Comparison of ENCODE assay signal across 9 mouse cellular contexts in genomic region chrX:159606936-159607335, GRCm38 (mm10). TPM values are rescaled to one million over a fixed set of nuclear protein-coding genes. Genes with fewer than 3 reads are reported as not detected.
DNase-seq lines count a peak whose midpoint lies in the region; ATAC-seq lines count a peak whose summit lies in the region.
"Had no signal": no experiment of that assay in that cellular context is flagged by ENCODE, and none has a peak within 500 bp of the region (broad histone marks: within the 10 kb centered on the region; RNA-seq: fewer than 3 reads in every experiment).

No protein-coding gene starts in this region.

- H3K4me2 ChIP-seq in kidney, embryonic 15.5 days = no peak overlapping the region
- H3K4me2 ChIP-seq: neural tube, embryonic 13.5 days had no signal

- ATAC-seq in kidney, embryonic 15.5 days (replicated peaks; ENCODE audit: low FRiP score) = no peak
- ATAC-seq in CD4-positive, CD25-positive, alpha-beta regulatory T cell, adult 4 months = peak; percentile 80

- DNase-seq in kidney, adult 18-20 months = peak; percentile 18
- DNase-seq in 3T3-L1 (ENCODE audit: low read depth, low spot score) = peak; percentile 55
- peak; percentile 14 for DNase-seq in embryo, embryonic 9.5 days (ENCODE audit: extremely low spot score)
- peak; percentile 57 for DNase-seq in splenic B cell, adult 2 months (ENCODE audit: low read depth, low spot score)
- DNase-seq in adrenal gland, adult 2 months = no peak
- no peak for DNase-seq in urinary bladder, adult 18-20 months (ENCODE audit: low spot score in 2 of 2)

- no peak overlapping the region for H3K4me3 ChIP-seq in kidney, embryonic 15.5 days (replicated peaks)
- H3K4me3 ChIP-seq: neural tube, embryonic 13.5 days had no signal

- no peaks in the 10 kb centered on the region for H3K36me3 ChIP-seq in kidney, embryonic 15.5 days
- H3K36me3 ChIP-seq in splenic B cell, adult 2 months (ENCODE audit: control insufficient read depth, insufficient read depth, low read length, poor library complexity, severe bottlenecking) = no peaks in the 10 kb centered on the region
- H3K36me3 ChIP-seq: neural tube, embryonic 13.5 days had no signal

- 0 out of 2 replicates have a peak, but pooled peaks cover 11% of the 10 kb centered on the region for H3K27me3 ChIP-seq in kidney, embryonic 15.5 days
- no peaks in the 10 kb centered on the region for H3K27me3 ChIP-seq in splenic B cell, adult 2 months (ENCODE audit: control insufficient read depth, insufficient read depth, low read length, poor library complexity, severe bottlenecking)

- no peak overlapping the region for H3K27ac ChIP-seq in kidney, embryonic 15.5 days
- H3K27ac ChIP-seq: neural tube, embryonic 13.5 days had no signal

- no peaks in the 10 kb centered on the region for H3K9me3 ChIP-seq in kidney, embryonic 15.5 days (replicated peaks)
- H3K9me3 ChIP-seq: neural tube, embryonic 13.5 days had no signal

- no peak overlapping the region for H3K9ac ChIP-seq in kidney, embryonic 15.5 days
- H3K9ac ChIP-seq: neural tube, embryonic 13.5 days had no signal

- WGBS in kidney, embryonic 15.5 days = 39% methylated on average over 6 of the region's 6 CpGs

- no peaks in the 10 kb centered on the region for H3K4me1 ChIP-seq in kidney, embryonic 15.5 days
- H3K4me1 ChIP-seq: neural tube, embryonic 13.5 days had no signal

RNA-seq across cellular contexts. Expression of gene Sh3kbp1, which starts 20.1 kb away (rescaled TPM):
- 41.2 and 44.1 TPM in 2 replicates for polyA plus RNA-seq in kidney, embryonic 15.5 days (2015; fragmentation: Nextera tagmentation; extraction: Ambion mirVana)
- 100 to 1,000 TPM; 330 to 401 TPM for polyA plus RNA-seq in CD4-positive, CD25-positive, alpha-beta regulatory T cell, adult 4 months (2017; shearing (Covaris generic))
- 10 to 100 TPM; 28.9 to 34.7 TPM for total RNA-seq in adrenal gland, adult 2 months (2021)
- 5.7 and 6.5 TPM in 2 replicates for polyA plus RNA-seq in adrenal gland, adult 2 months (2012; rRNA removed)

Comparison
In these comparisons a context has a peak if more than half of its experiments do, and no peak if none do; other contexts are left out.
1. DNase-seq: peak in kidney, adult 18-20 months (single experiment), 3T3-L1 (single experiment), embryo, embryonic 9.5 days (single experiment) and splenic B cell, adult 2 months (single experiment); none in adrenal gland, adult 2 months (single experiment) and urinary bladder, adult 18-20 months (0 of 2).